Mouse (Mus musculus) lung, postnatal 36 days (tissue): ENCODE results near the gene Sacs.

Experiments used
- DNase-seq: peaks from one replicate; pipeline ENCODE4 v3.0.0; 2022; ENCODE audit warnings: mixed read lengths

Sacs gene

DNA sequence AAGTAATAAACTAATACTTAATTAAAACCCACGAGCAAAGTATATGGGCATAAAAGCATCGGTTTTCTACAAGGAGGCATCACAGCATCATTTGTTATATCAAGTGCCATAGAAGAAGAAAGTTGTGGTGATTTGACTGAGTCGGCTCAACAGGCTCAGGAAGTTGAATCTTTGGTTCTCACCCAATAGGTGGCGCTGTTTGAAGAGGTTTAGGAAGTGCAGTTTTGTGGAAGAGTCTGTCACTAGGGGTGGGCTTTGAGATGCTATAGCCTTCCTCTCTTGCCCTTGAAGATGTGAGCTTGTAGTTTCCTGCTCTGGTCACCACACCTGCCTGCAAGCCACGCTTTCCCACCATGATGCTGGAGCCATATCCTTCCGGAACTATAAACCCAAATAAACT lies 104.4 kb downstream of the Sacs start:
- DNase-seq: no peak

DNA sequence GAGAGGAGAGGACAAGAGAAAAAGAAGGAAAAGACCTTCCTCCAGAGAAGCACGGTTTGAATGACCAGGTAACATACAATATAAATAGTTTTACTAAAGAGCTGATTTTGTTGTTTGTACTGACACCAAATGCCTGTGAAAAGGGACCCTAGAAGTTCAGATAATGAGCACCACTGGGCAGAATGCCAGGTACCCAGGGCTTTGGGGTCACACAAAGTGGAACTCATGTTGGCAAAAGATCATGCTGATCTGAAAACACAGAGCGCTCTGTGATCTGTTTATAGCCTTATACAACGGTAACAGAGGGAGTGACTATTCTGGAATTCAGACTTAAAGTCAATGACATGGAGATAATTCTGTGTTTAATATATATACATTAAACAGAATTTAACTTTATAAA lies 108.2 kb downstream of the Sacs start:
- no peak for DNase-seq

GRCm38 (mm10) chr14:61252596-61253388 lies 114.5 kb downstream of the Sacs start:
- no peak for DNase-seq

DNA sequence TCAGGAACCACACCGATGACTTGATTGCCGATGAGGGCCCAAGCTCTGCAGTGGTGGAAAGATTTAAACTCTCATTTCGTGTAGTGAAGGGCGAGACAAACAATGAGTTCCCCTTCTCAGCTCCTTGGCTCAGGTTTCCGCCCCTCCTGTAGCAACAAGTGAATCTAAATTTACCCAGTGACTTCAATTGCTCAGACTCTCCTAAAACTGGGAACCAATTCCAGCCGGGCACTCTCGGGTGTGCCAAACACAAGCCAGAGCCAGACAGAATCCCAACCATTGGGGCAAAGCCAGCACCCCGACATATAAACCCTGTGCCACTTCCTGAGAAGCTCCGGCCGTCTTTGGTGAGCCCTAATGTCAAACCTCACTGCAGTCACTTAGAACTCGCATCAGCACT lies 120.1 kb downstream of the Sacs start, which contains the start of gene Sgcg:
Gene Sgcg, minus strand, starts transcription at position 139 of the 400 bp plus-strand sequence.
- peak; percentile 11 for DNase-seq

- DNase-seq: no peak
Measured at GRCm38 (mm10) chr14:61259084-61259483, 120.8 kb downstream of the Sacs start.

- no peak for DNase-seq
Measured at GRCm38 (mm10) chr14:61267908-61268475, 129.7 kb downstream of the Sacs start.

DNA sequence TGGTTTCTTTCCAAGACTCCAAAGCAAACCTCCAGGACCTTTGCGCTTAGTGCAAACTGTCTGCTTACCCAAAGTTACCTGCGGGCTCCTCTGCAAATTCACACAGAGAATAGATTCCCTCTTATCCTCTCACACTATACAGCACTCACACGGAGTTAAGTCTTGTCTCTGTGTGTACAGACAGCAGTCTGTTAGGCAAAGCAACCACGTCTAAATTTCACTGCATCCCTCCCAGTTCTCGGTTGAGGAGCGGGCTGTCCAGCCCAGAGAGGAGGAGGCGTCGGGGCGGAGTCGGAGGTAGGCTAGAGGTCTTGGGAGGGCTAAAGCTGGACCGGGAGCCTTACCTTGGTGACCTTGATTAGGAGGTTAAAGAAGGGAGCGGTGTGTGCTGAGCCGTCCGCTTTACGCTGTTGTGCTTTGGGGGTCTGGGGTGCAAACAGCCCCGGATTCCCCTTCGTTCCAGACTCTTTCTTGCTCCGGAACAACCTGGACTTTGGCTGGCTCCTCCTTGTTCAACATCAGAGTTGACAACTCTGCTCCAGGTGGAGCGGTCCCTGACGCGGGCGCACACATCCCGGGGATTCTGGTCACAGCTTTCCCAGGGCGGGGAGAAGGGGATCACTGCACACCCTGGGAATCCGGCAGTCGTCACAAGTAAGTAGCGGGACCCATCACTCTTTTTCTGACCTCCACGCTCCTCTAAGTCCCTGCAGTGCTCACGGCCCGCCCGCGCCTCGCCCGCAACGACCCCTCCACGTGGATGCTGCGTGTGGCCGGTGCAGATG lies 136.3 kb downstream of the Sacs start:
- DNase-seq: no peak

- DNase-seq: peak; percentile 56
Measured at GRCm38 (mm10) chr14:61277285-61277684, 139.0 kb downstream of the Sacs start.

- peak; percentile 10 for DNase-seq
Measured at GRCm38 (mm10) chr14:61278676-61279300, 140.5 kb downstream of the Sacs start.

GRCm38 (mm10) chr14:61288606-61289286 lies 150.5 kb downstream of the Sacs start:
- DNase-seq: no peak
